Mouse (Mus musculus): ENCODE data around the gene Ewsr1.

DNA sequence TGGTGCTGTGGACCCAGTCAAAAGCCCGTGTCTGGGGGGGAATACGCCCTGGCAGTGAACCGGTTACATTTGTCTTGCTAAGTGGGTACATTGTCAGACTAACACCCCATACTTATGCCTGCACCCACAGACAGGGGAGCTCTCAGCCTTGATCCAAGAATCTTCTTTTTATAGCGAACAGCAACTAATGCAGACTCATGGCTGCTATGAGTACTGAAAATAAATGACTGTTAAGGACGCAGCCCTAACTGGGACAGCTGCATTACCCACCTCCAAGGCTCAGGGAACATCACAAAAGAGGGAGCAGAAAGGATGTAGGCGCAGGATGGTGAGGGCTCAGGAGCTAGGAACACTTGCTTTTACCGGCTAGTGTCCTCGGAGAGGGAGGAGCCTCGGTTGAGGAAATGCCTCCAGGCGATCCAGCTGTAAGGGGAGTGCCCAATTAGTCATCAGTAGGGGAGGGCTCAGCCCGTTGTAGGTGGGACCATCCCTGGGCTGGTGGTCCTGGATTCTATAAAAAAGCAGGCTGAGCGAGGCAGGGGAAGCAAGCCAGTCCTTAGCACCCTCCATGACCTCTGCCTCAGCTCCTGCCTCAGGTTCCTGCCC lies 52.6 kb downstream of the Ewsr1 start:
- TF ChIP-seq CTCF (IDR thresholded peaks at IDR 0.05; ENCODE audit: low read depth, low read length) (no peak), POLR2A (IDR thresholded peaks at IDR 0.05; ENCODE audit: extremely low read depth, insufficient read depth, low read length) (no peak)
